Mouse (Mus musculus) activated CD4-positive, CD25-positive, alpha-beta regulatory T cell, adult 9 weeks (primary cell): ENCODE results near the gene Tmtc4. TPM values are rescaled to one million over a fixed set of nuclear protein-coding genes. Genes with fewer than 3 reads are reported as not detected.

Source experiments
- polyA plus RNA-seq: library from polyadenylated mRNA; unstranded; fragments of 100-300 nt; shearing (Covaris generic); gene quantifications from one replicate; pipeline ENCODE4 v1.2.1, GENCODE M21; 2017

The Tmtc4 gene
- polyA plus RNA-seq, result 29.8 TPM

GRCm38 (mm10) chr14:122983226-122984215 is at the start of gene Tmtc4:
Gene Tmtc4 (minus strand): TSS chr14:122984035.

GRCm38 (mm10) chr14:122913657-122914056 is 70.2 kb downstream of the Tmtc4 start, which contains the start of gene Ggact:
Gene Ggact (minus strand): TSS chr14:122913757.

Other genes with a start within 250 kb of the Tmtc4 start
- 21.7 TPM for gene Ggact, start 70.3 kb downstream of the Tmtc4 start, polyA plus RNA-seq